Mouse (Mus musculus): ENCODE results near the gene Col17a1.

- TF ChIP-seq CTCF (IDR thresholded peaks at IDR 0.05; ENCODE audit: extremely low read depth, insufficient read depth, low read length) (no peak), POLR2A (IDR thresholded peaks at IDR 0.05; ENCODE audit: extremely low read depth, insufficient read depth, low read length) (no peak)
Observed at GRCm38 (mm10) chr19:47649071-47649470, 42.8 kb downstream of the Col17a1 start.
